Mouse (Mus musculus): ENCODE data around the gene Skap1.

DNA sequence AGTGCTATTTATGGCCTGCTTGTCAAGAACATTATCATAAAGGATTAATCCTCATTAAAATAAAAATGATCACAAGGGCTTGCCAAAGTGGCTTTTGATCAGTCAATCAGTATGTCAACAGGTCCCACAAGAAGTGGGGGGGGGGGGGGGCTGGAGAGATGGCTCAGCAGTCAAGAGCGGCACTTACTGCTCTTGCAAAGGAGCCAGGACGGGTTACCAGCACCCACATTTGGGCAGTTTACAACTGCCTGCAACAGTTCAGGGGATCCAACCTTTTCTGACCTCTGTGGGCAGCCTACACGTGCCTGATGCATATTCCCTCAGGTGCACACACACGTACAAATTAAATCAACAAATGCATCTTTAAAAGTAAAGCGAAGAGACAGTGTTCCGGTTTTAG, 141.1 kb downstream of the Skap1 start:
- TF ChIP-seq CTCF (IDR thresholded peaks at IDR 0.05; ENCODE audit: extremely low read depth, insufficient read length, insufficient replicate concordance, low read depth, low read length): no peak
- no peak for TF ChIP-seq POLR2A (IDR thresholded peaks at IDR 0.05; ENCODE audit: low read depth, low read length)

Measured in small intestine, adult 2 months (tissue).